Comparison of ENCODE assay signal across 15 mouse cellular contexts in genomic region chr5:136098536-136098935, GRCm38 (mm10). TPM values are rescaled to one million over a fixed set of nuclear protein-coding genes. Genes with fewer than 3 reads are reported as not detected.
"Had no signal": no experiment of that assay in that cellular context is flagged by ENCODE, and none has a peak within 500 bp of the region (broad histone marks: within the 10 kb centered on the region; RNA-seq: fewer than 3 reads in every experiment).

No protein-coding gene starts in this region.

- ATAC-seq: inflammation-experienced regulatory T-cells, adult 6 months; intestine, postnatal 0 days; midbrain, embryonic 16.5 days had no signal

- H3K36me3 ChIP-seq: limb, embryonic 12.5 days; midbrain, embryonic 12.5 days; neural tube, embryonic 13.5 days had no signal

- H3K4me3 ChIP-seq: left cerebral cortex, adult 2 months; limb, embryonic 12.5 days; midbrain, embryonic 12.5 days; neural tube, embryonic 13.5 days had no signal

- H3K9ac ChIP-seq: limb, embryonic 12.5 days; liver, embryonic 14.5 days; midbrain, embryonic 12.5 days; neural tube, embryonic 13.5 days had no signal

- H3K9me3 ChIP-seq: limb, embryonic 12.5 days; midbrain, embryonic 12.5 days; neural tube, embryonic 13.5 days had no signal

- H3K4me2 ChIP-seq: limb, embryonic 12.5 days; midbrain, embryonic 12.5 days; neural tube, embryonic 13.5 days had no signal

- H3K27ac ChIP-seq: left cerebral cortex, adult 2 months; limb, embryonic 12.5 days; liver, embryonic 14.5 days; midbrain, embryonic 12.5 days; neural tube, embryonic 13.5 days had no signal

- DNase-seq: lung, adult 18-20 months; retina, postnatal 1 day; thymus, postnatal 36 days had no signal

RNA-seq across cellular contexts. Expression of gene Upk3bl, which starts 44.2 kb away (rescaled TPM):
- total RNA-seq: layer of hippocampus, postnatal 25 days; left cerebral cortex, adult 2 months; left cerebral cortex, postnatal 14 days; liver, adult 2 months; megakaryocyte-erythroid progenitor cell, adult 5-6 weeks had no signal
- polyA plus RNA-seq: inflammation-experienced regulatory T-cells, adult 6 months; intestine, postnatal 0 days; liver, adult 2 months; midbrain, embryonic 16.5 days; neural tube, embryonic 13.5 days had no signal
